Mouse (Mus musculus) midbrain, embryonic 14.5 days (tissue): Measurements from ENCODE around the gene Fkbp7. TPM values are rescaled to one million over a fixed set of nuclear protein-coding genes. Genes with fewer than 3 reads are reported as not detected.
A peak's percentile ranks its signal among the peaks of the same experiment; 100 is the strongest.

Source experiments
- ATAC-seq: fragments of 200-750 bp; cut with Nextera tagmentation; 2 replicates; pipeline ENCODE4 v1.8.0; 2017; ENCODE audit warnings: moderate number of reproducible peaks, moderate library complexity; ENCODE audit not compliant: low FRiP score, low TSS enrichment
- DNase-seq: peaks from one replicate; pipeline ENCODE4 v3.0.0-alpha.2; 2015
- H3K27ac ChIP-seq: fragments of 300-500 bp; sonication (generic); replicated peaks from 2 replicates; pipeline ENCODE4 v1.5.1; 2014; ENCODE audit warnings: mild to moderate bottlenecking, low read depth, low read length, moderate library complexity
- H3K27me3 ChIP-seq: fragments of 300-500 bp; sonication (generic); 2 replicates; pipeline ENCODE4 v1.6.1; 2014; ENCODE audit warnings: low read length, control low read depth, mixed read lengths; ENCODE audit not compliant: control insufficient read depth, insufficient read depth
- H3K36me3 ChIP-seq: fragments of 300-500 bp; sonication (generic); 2 replicates; pipeline ENCODE4 v1.6.1; 2014; ENCODE audit warnings: low read length, control low read depth; ENCODE audit not compliant: control insufficient read depth, insufficient read depth
- H3K4me1 ChIP-seq: fragments of 300-500 bp; sonication (generic); 2 replicates; pipeline ENCODE4 v1.6.1; 2014; ENCODE audit warnings: mild to moderate bottlenecking, antibody characterized with exemption, low read length, control low read depth; ENCODE audit not compliant: control insufficient read depth, insufficient read depth
- H3K4me2 ChIP-seq: fragments of 300-500 bp; sonication (generic); 2 replicates; pipeline ENCODE4 v1.6.1; 2014; ENCODE audit warnings: mild to moderate bottlenecking, low read length, moderate library complexity
- H3K4me3 ChIP-seq: fragments of 300-500 bp; sonication (generic); replicated peaks from 2 replicates; pipeline ENCODE4 v1.5.1; 2014; ENCODE audit warnings: low read depth, low read length
- H3K9ac ChIP-seq: fragments of 300-500 bp; sonication (generic); replicated peaks from 2 replicates; pipeline ENCODE4 v1.6.1; 2014; ENCODE audit warnings: mild to moderate bottlenecking, low read length, moderate library complexity
- H3K9me3 ChIP-seq: fragments of 300-500 bp; sonication (generic); 2 replicates; pipeline ENCODE4 v1.6.1; 2016; ENCODE audit warnings: low read length, control low read depth, mixed read lengths; ENCODE audit not compliant: control insufficient read depth
- WGBS: fragments of 180-500 bp; shearing (Covaris S2); extraction: QIAGEN DNeasy Blood & Tissue Kit; methylation state at CpG from one replicate; pipeline ENCODE4 v1.1.7; 2014; 5-methylcytosine and 5-hydroxymethylcytosine counted together
- polyA plus RNA-seq: library from polyadenylated mRNA; unstranded; fragments of >200 nt; fragmentation: Nextera tagmentation; extraction: Ambion mirVana; gene quantifications from 2 replicates; pipeline ENCODE4 v1.2.1, GENCODE M21; 2014

The Fkbp7 gene
- polyA plus RNA-seq, 1 experiment from 2014 or later: 11.6 TPM

DNA sequence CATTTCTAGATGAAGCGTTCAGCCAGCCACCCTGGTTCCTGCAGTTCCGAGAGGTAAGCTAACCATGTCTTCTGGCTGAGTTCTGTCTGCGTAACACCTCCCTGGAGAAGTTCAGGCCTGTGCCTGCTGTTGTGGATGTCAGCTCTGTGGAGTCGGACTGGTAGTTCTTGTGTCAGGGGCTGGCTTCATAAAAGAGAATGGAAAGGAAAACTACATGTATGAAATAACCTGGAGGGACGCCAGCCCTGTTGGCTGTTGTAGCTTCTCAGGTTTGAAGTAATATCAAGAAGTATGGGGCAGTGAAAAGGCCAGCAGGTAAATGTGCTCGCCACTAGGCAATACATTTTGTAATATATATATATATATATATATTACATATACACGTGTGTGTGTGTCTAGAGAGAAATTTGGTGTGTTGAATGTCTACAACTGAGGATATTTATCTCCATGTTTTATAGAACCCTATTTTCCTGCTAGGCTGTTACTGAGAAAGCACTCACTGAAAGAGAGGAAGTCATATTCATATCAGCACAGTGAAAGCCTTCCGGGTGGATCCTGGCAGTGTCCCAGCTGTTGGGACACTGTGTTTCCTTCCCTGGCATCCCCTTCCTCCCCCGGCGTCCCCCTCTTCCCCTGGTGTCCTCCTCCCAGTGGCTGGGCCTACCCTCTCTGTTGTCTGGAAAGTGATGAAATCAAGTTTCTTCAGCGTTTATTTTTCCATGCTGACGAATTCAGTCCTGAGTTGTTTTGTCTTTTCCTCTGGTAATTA lies 17.7 kb upstream of the Fkbp7 start:
- no peak for DNase-seq
- H3K4me2 ChIP-seq: no peak overlapping the region
- H3K27ac ChIP-seq: no peak overlapping the region
- no peaks in the 10 kb centered on the region for H3K27me3 ChIP-seq
- ATAC-seq: no peak
- H3K9ac ChIP-seq: no peak overlapping the region
- no peak overlapping the region for H3K4me3 ChIP-seq
- 91% methylated on average over 12 of the region's 12 CpGs for WGBS
- H3K4me1 ChIP-seq: no peaks in the 10 kb centered on the region
- peaks cover 85% of the 10 kb centered on the region for H3K36me3 ChIP-seq
- H3K9me3 ChIP-seq: no peaks in the 10 kb centered on the region

DNA sequence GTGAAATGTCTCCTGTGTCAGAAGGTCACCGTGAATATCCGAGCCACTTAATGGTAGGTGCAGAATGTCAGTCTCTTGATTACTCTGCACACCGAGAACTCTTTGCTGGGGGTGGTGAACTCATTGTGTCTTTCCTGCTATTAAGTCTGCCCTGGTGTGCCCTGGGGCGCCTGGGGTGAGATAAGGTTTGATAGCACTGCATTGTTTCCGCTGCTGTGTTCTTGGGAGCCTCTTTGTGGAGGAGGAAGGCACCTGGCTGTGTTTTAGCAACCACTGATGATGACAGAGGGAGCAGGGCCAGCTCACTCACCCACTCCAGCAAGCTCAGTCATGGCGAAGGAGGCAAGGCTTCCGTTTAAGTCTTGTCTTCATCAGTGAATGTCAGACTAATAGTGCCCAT lies 15.2 kb upstream of the Fkbp7 start:
- H3K27ac ChIP-seq: no peak overlapping the region
- no peaks in the 10 kb centered on the region for H3K9me3 ChIP-seq
- peaks cover 83% of the 10 kb centered on the region for H3K36me3 ChIP-seq
- no peaks in the 10 kb centered on the region for H3K27me3 ChIP-seq
- no peak overlapping the region for H3K4me2 ChIP-seq
- ATAC-seq (no peak), DNase-seq (no peak)
- H3K9ac ChIP-seq: no peak overlapping the region
- H3K4me1 ChIP-seq: no peaks in the 10 kb centered on the region
- H3K4me3 ChIP-seq: no peak overlapping the region
- WGBS: 86% methylated on average over 7 of the region's 7 CpGs

DNA sequence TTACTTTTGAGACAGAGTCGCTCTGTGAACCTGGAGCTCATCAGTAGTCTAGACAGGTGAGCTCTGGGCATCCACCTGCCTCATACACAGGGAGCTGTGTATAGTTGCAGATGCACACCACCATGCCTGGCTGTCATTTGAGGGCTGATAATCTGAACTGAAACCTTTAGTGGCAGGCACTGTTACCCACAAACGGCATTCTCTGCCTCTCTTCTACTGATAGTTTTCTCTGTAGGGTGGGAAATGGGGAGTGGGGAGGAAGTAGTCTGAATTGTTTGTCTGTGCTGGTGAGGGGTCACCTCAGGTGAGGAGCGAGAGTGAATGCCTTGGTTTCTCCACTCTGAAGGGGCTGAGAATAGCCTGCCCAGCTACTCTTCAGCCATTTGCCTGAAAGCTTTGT lies 14.7 kb upstream of the Fkbp7 start:
- Histone ChIP-seq H3K36me3 (peaks cover 83% of the 10 kb centered on the region), H3K27ac (no peak overlapping the region), H3K4me3 (no peak overlapping the region), H3K9me3 (no peaks in the 10 kb centered on the region), H3K9ac (no peak overlapping the region), H3K4me2 (no peak overlapping the region), H3K4me1 (no peaks in the 10 kb centered on the region), H3K27me3 (no peaks in the 10 kb centered on the region)
- ATAC-seq (no peak), DNase-seq (no peak)
- 89% methylated on average over 3 of the region's 3 CpGs for WGBS

DNA sequence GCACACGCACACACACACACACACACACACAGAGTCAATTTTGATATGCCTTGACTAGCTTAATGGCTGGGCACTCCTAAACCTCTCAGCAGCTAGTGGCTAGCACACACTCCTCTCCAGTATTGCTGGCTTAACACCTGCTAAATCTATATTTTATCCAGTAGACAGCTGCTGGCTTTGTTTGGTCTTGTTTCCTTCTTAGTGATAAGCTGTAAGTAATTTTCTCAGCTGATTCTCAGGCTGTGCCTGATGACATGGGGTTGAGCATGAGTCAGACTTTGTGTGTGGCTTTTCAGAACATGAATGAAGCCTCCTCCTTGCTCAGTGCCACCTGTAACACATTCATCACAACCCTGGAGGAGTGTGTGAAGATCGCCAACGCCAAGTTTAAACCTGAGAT lies 14.1 kb upstream of the Fkbp7 start:
- no peak for ATAC-seq
- Histone ChIP-seq H3K36me3 (peaks cover 83% of the 10 kb centered on the region), H3K9ac (no peak overlapping the region), H3K4me2 (no peak overlapping the region), H3K27me3 (no peaks in the 10 kb centered on the region), H3K4me1 (no peaks in the 10 kb centered on the region), H3K9me3 (no peaks in the 10 kb centered on the region), H3K4me3 (no peak overlapping the region), H3K27ac (no peak overlapping the region)
- DNase-seq: no peak
- 94% methylated on average over 3 of the region's 3 CpGs for WGBS

DNA sequence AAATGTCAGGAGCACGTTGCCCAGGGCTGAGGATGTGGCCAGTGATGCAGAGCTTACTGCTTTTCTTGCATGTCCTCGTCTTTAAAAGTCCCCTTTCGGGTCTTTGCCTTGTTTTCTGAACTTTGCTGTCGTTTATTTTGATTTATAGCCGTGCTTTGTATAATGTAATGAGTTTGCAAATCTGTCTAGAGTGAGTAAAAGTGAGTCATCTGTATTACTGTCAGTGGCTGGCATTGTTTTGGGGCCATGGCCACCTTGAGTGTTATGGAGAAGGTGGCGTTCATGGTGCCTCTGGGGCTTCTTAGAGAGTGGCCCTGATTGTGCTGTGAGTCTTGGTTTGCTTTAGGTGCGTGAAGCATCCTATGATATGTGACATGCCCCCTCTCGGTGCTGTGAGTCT lies 9.4 kb upstream of the Fkbp7 start:
- Histone ChIP-seq H3K4me3 (no peak overlapping the region), H3K4me1 (no peaks in the 10 kb centered on the region), H3K36me3 (peaks cover 52% of the 10 kb centered on the region), H3K27ac (no peak overlapping the region), H3K9ac (no peak overlapping the region), H3K9me3 (no peaks in the 10 kb centered on the region), H3K4me2 (no peak overlapping the region), H3K27me3 (no peaks in the 10 kb centered on the region)
- 94% methylated on average over 8 of the region's 8 CpGs for WGBS
- ATAC-seq (no peak), DNase-seq (no peak)

DNA sequence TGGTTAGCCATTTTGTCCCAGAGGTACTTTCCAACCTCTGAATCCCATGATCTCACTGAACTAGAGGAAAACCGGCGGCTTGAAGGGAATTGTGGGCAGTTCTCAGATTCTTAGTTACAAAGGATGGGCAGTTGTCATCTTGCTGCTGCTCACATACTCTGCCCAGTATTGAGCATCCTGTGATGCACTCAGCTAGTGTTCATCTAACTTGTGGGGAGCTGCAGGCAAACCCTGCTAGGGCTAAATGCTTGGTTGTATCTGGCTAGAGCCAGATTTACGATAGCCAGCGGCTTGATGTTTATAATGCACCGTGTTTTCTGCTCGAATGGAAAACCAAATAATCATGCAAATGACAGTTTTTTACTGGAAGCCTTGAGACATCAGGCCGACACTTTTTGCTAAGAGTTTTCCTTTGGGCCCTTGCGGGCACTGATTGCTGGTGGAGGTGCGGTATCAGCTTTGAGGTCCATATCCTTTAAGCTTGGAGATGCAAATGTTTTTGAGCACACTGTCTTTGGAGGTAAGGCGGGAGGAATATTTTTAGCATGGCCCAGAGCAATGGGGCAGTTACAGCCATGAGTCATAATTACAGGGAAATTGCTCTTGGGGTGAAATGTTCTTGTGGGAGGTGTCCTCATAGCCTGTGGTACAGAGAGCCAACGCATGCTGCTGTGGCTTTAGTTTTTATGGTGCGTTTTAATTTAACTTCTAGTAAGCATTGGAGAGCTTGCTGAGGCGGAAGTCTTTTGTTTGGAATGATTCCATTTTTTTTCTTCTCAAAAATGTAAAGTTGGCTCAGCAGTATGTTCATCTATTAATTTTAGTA lies 3.7 kb upstream of the Fkbp7 start:
- no peak overlapping the region for H3K27ac ChIP-seq
- no peaks in the 10 kb centered on the region for H3K9me3 ChIP-seq
- H3K4me1 ChIP-seq: peaks cover 22% of the 10 kb centered on the region
- no peak for ATAC-seq
- DNase-seq: peak; percentile 11
- peak overlapping the region; percentile 71 for H3K9ac ChIP-seq
- peak overlapping the region; percentile 76 for H3K4me3 ChIP-seq
- H3K36me3 ChIP-seq: no peaks in the 10 kb centered on the region
- WGBS: 65% methylated on average over 13 of the region's 13 CpGs
- H3K4me2 ChIP-seq: peak overlapping the region; percentile 63
- H3K27me3 ChIP-seq: no peaks in the 10 kb centered on the region

DNA sequence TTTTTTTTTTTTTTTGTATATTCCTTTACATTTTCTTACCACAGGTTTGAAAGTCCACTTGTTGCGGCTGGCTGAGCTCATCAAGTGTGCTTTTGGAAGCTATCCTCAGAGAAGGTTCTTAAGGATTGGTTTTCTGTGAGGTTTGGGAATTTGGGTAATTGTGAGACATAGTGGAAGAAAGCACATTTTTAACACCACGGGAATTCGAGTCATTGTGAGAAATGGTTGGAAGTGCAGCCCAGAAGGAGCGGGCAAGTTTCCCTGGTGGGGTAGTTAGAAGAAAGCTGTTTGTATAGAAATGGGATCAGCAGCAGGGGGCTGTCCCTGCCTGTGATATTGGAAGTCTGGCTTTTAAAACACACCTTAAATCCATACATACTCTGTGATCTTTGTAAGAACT lies 3.0 kb upstream of the Fkbp7 start:
- ATAC-seq: no peak
- WGBS: 6% methylated on average over 4 of the region's 4 CpGs
- DNase-seq: peak; percentile 23

DNA sequence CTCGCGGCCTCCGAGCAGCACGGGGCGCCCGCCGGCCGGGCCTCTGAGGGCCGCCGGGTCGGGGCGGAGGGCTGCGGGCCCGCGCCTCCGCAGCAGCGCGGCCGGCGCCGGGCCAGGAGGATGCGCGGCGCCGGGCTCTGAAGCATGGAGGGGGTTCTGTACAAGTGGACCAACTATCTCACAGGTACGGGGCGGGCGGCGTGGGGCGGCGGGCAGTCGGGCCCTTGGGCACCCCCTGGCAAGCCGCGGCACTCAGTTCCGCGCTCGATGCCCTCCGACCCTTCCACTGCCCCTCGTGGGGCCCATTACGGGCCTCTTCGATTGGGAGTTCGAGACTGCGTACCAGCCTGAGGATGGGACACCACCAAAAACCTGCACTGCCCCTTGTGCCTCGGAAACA lies 2.5 kb upstream of the Fkbp7 start:
- no peaks in the 10 kb centered on the region for H3K27me3 ChIP-seq
- no peaks in the 10 kb centered on the region for H3K36me3 ChIP-seq
- WGBS: 1% methylated on average over 44 of the region's 44 CpGs
- DNase-seq (no peak), ATAC-seq (no peak; the same call in none of the 2 replicates)
- H3K27ac ChIP-seq: peak overlapping the region; percentile 76
- H3K4me2 ChIP-seq: peak overlapping the region; percentile 63
- H3K9me3 ChIP-seq: no peaks in the 10 kb centered on the region
- H3K9ac ChIP-seq: peak overlapping the region; percentile 71
- H3K4me3 ChIP-seq: peak overlapping the region; percentile 76
- H3K4me1 ChIP-seq: peaks cover 23% of the 10 kb centered on the region

More for the DNA sequence above, 3.0 kb upstream of the Fkbp7 start:
- no peak overlapping the region for H3K27ac ChIP-seq
- no peaks in the 10 kb centered on the region for H3K36me3 ChIP-seq
- H3K9me3 ChIP-seq: no peaks in the 10 kb centered on the region
- peak overlapping the region; percentile 76 for H3K4me3 ChIP-seq
- peaks cover 23% of the 10 kb centered on the region for H3K4me1 ChIP-seq
- no peaks in the 10 kb centered on the region for H3K27me3 ChIP-seq
- H3K9ac ChIP-seq: peak overlapping the region; percentile 71
- H3K4me2 ChIP-seq: peak overlapping the region; percentile 63
